Mouse (Mus musculus): ENCODE data around the gene Zcchc18. TPM values are rescaled to one million over a fixed set of nuclear protein-coding genes. Genes with fewer than 3 reads are reported as not detected.

The Zcchc18 gene
- total RNA-seq (2023): under 1 TPM; 0.13 to 0.18 TPM

GRCm38 (mm10) chrX:136992978-136993547 is at the start of gene Zcchc18:
Gene Zcchc18 (plus strand): TSS chrX:136993155.

GRCm38 (mm10) chrX:136975397-136975796 is 17.6 kb upstream of the Zcchc18 start, which contains the start of gene Tmsb15b2:
Gene Tmsb15b2 (minus strand): TSS chrX:136975497.

GRCm38 (mm10) chrX:136976424-136977084 is 16.4 kb upstream of the Zcchc18 start, which contains the start of the genes Tmsb15l and Tmsb15b1:
Gene Tmsb15l (minus strand): TSS chrX:136976869.
Gene Tmsb15b1 (minus strand): TSS chrX:136976874.

DNA sequence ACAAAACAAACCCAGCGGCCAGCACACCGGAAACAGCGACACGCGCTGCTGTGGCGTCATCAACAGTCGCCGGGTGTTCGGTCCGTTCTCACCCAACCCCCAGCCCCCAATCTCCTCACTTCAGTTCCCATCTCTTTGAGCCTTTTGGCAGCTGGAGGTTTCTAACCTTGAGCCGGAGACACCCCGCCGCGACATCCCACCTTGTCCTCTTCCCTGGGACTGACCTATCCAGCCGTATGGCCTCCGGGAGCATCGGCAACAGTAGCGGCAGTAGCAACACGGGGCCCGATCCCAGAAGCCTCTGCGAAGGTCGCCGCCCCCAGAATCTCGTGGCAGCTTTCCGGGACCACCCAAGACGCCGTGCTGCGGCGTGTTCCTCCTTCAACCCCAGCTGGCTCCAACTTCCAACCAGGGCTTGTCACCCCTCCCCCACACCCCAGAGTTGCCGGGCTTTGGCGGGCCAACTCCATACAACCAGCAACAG is 45.1 kb downstream of the Zcchc18 start, which contains the start of gene Slc25a53:
Gene Slc25a53 (minus strand): TSS at position 303 of the 484 bp plus-strand sequence.

Other genes with a start within 250 kb of the Zcchc18 start
- 10 to 100 TPM; 86.6 to 92.3 TPM for gene Morf4l2, start 249.5 kb upstream of the Zcchc18 start, total RNA-seq (2023)
- gene Glra4, start 213.0 kb upstream of the Zcchc18 start, total RNA-seq (2023): not detected
- under 1 TPM; 0.24 TPM for gene Plp1, start 170.5 kb upstream of the Zcchc18 start, total RNA-seq (2023)
- not detected for gene Rab9b, start 124.4 kb upstream of the Zcchc18 start, total RNA-seq (2023)
- gene H2bfm, start 65.8 kb upstream of the Zcchc18 start, total RNA-seq (2023): not detected
- 1 to 10 TPM; 2.6 to 7.0 TPM for gene Tmsb15b2, start 17.7 kb upstream of the Zcchc18 start, total RNA-seq (2023)
- not detected for gene Tmsb15l, start 16.3 kb upstream of the Zcchc18 start, total RNA-seq (2023)
- gene Tmsb15b1, start 16.3 kb upstream of the Zcchc18 start, total RNA-seq (2023): 1 to 10 TPM in 1 of 2 experiments, not detected in 1; 3.3 TPM
- gene Slc25a53, start 45.1 kb downstream of the Zcchc18 start, total RNA-seq (2023): 10 to 100 TPM in 1 of 2 experiments, 1 to 10 TPM in 1; 2.6 to 11.0 TPM
- 1 to 10 TPM; 2.4 to 3.1 TPM for gene Fam199x, start 56.4 kb downstream of the Zcchc18 start, total RNA-seq (2023)
- gene Esx1, start 128.9 kb downstream of the Zcchc18 start, total RNA-seq (2023): not detected